Mouse (Mus musculus): ENCODE measurements at regions not wholly inside any gene's neighbourhood (a gene's known extent, or its start where the extent isn't known, plus 50 kb on each side); places are given as distances from the start of the nearest gene placed in this dataset.

DNA sequence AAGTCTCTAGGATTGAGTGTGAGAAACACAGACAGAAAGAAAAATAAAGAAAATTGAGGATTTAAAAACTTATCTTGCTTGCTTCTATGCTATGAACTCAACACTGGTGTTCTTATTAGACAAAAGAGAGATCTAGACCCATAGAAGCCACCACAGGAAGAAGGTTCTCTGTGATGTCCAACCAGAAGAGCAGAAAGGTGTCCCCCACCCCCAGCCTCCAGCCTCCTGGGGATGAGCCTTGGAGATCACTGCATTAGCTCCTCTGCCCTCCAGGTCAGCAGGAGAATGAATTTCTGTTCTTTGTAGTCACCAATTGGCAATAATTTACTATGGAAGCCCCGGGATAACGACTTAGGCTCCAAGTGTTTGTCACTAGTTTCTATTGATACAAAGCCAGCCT is 444.3 kb upstream of the Cdh4 start:
- TF ChIP-seq CTCF (IDR thresholded peaks at IDR 0.05; ENCODE audit: low read depth) (no peak), EP300 (optimal IDR thresholded peaks at IDR 0.05) (no peak)
